Mouse (Mus musculus) MEL (cell line): ENCODE results near the gene Cmss1. TPM values are rescaled to one million over a fixed set of nuclear protein-coding genes. Genes with fewer than 3 reads are reported as not detected.

Experiments
- DNase-seq: peaks from one replicate; pipeline ENCODE4 v3.0.0; 2011; ENCODE audit warnings: low read depth, low spot score
- H3K27ac ChIP-seq: 2 replicates; pipeline ENCODE4 v1.5.1; 2012; ENCODE audit warnings: low read depth, mild to moderate bottlenecking, control low read depth, low read length, moderate library complexity; ENCODE audit not compliant: control insufficient read depth
- H3K27me3 ChIP-seq, 2 experiments: fragments of 150-350 bp in 1 of 2; sonication (generic) in 1 of 2; 2 replicates each; pipeline ENCODE4 v1.6.1; 2012; ENCODE audit warnings: low read length in 2 of 2, mild to moderate bottlenecking in 2 of 2, improper control_type of control experiment in 1 of 2, moderate library complexity in 1 of 2; ENCODE audit not compliant: insufficient read depth in 2 of 2, control insufficient read depth in 1 of 2
- H3K36me3 ChIP-seq, 2 experiments: 2 replicates each; pipeline ENCODE4 v1.6.1; 2012 to 2014; ENCODE audit warnings: low read length in 2 of 2, improper control_type of control experiment in 1 of 2, inconsistent platforms in 1 of 2, mild to moderate bottlenecking in 1 of 2; ENCODE audit not compliant: insufficient read depth in 2 of 2, control insufficient read depth in 1 of 2
- H3K4me1 ChIP-seq, 2 experiments: fragments of 150-350 bp in 1 of 2; sonication (generic) in 1 of 2; 2 replicates each; pipeline ENCODE4 v1.6.1; 2012; ENCODE audit warnings: low read length in 2 of 2, improper control_type of control experiment in 1 of 2, mild to moderate bottlenecking in 1 of 2; ENCODE audit not compliant: insufficient read depth in 2 of 2, control insufficient read depth in 1 of 2
- H3K4me3 ChIP-seq, 2 experiments: fragments of 150-350 bp in 1 of 2; sonication (generic) in 1 of 2; 2 replicates each; pipeline ENCODE4 v1.5.1; 2012; ENCODE audit warnings: low read depth in 2 of 2, low read length in 2 of 2, mild to moderate bottlenecking in 2 of 2, moderate library complexity in 2 of 2, control low read depth in 1 of 2, improper control_type of control experiment in 1 of 2; ENCODE audit not compliant: control insufficient read depth in 1 of 2, insufficient read depth in 1 of 2
- H3K79me2 ChIP-seq: 2 replicates; pipeline ENCODE4 v1.6.1; 2012; ENCODE audit warnings: mild to moderate bottlenecking, low read length, moderate library complexity; ENCODE audit not compliant: control insufficient read depth, poor library complexity, insufficient read depth
- H3K9ac ChIP-seq: 2 replicates; pipeline ENCODE4 v1.6.1; 2012; ENCODE audit warnings: low read depth, mild to moderate bottlenecking, control low read depth, low read length, moderate library complexity; ENCODE audit not compliant: control insufficient read depth, poor library complexity, severe bottlenecking
- H3K9me3 ChIP-seq: fragments of 150-350 bp; sonication (generic); replicated peaks from 2 replicates; pipeline ENCODE4 v1.6.1; 2012; ENCODE audit warnings: mild to moderate bottlenecking, low read length, improper control_type of control experiment, moderate library complexity; ENCODE audit not compliant: insufficient read depth
- BHLHE40 ChIP-seq: IDR thresholded peaks from 2 replicates; pipeline ENCODE4 v1.6.1; 2012; ENCODE audit warnings: low read depth, mild to moderate bottlenecking, inconsistent platforms, low read length, improper control_type of control experiment, borderline replicate concordance
- CHD1 ChIP-seq: IDR thresholded peaks from 2 replicates; pipeline ENCODE4 v1.6.1; 2012; ENCODE audit warnings: low read depth, mild to moderate bottlenecking, inconsistent platforms, low read length, improper control_type of control experiment
- CHD2 ChIP-seq: IDR thresholded peaks from 2 replicates; pipeline ENCODE4 v1.6.1; 2011; ENCODE audit warnings: low read length, improper control_type of control experiment
- CTCF ChIP-seq, 3 experiments: IDR thresholded peaks in 2 of 3; conservative IDR thresholded peaks in 1 of 3; 2 replicates each; pipeline ENCODE4 v1.5.1; 2011 to 2012; ENCODE audit warnings: low read length in 3 of 3, low read depth in 2 of 3, mild to moderate bottlenecking in 2 of 3, improper control_type of control experiment in 1 of 3, inconsistent platforms in 1 of 3, mixed read lengths in 1 of 3, moderate library complexity in 1 of 3; ENCODE audit not compliant: control insufficient read depth in 1 of 3, insufficient read depth in 1 of 3, poor library complexity in 1 of 3, severe bottlenecking in 1 of 3
- E2F4 ChIP-seq: IDR thresholded peaks from 2 replicates; pipeline ENCODE4 v1.6.1; 2011; ENCODE audit warnings: low read depth, low read length, improper control_type of control experiment, borderline replicate concordance
- EP300 ChIP-seq, 2 experiments: IDR thresholded peaks; 2 replicates each; pipeline ENCODE4 v1.6.1; 2011; ENCODE audit warnings: improper control_type of control experiment in 2 of 2, low read length in 2 of 2, low read depth in 1 of 2, mild to moderate bottlenecking in 1 of 2
- GATA1 ChIP-seq: IDR thresholded peaks from 2 replicates; pipeline ENCODE4 v1.6.1; 2011; ENCODE audit warnings: low read depth, low read length, improper control_type of control experiment
- KAT2A ChIP-seq: conservative IDR thresholded peaks from 2 replicates; pipeline ENCODE4 v1.6.1; 2012; ENCODE audit warnings: low read depth, low read length, improper control_type of control experiment, inconsistent platforms
- MEF2A ChIP-seq: IDR thresholded peaks from 2 replicates; pipeline ENCODE4 v1.6.1; 2014; ENCODE audit warnings: low read depth, mild to moderate bottlenecking, inconsistent platforms, low read length, improper control_type of control experiment; ENCODE audit not compliant: poor library complexity, insufficient replicate concordance, severe bottlenecking; ENCODE audit errors: extremely low read depth
- MXI1 ChIP-seq: IDR thresholded peaks from 2 replicates; pipeline ENCODE4 v1.6.1; 2011; ENCODE audit warnings: mild to moderate bottlenecking, low read depth, low read length, improper control_type of control experiment
- MYB ChIP-seq: IDR thresholded peaks from 2 replicates; pipeline ENCODE4 v1.6.1; 2011; ENCODE audit warnings: mild to moderate bottlenecking, low read depth, low read length, improper control_type of control experiment
- NELFE ChIP-seq: IDR thresholded peaks from 2 replicates; pipeline ENCODE4 v1.6.1; 2011; ENCODE audit warnings: low read depth, low read length, improper control_type of control experiment
- NRF1 ChIP-seq: IDR thresholded peaks from 2 replicates; pipeline ENCODE4 v1.6.1; 2014; ENCODE audit warnings: low read depth, mild to moderate bottlenecking, inconsistent platforms, low read length, improper control_type of control experiment, moderate library complexity; ENCODE audit not compliant: poor library complexity, insufficient read depth, severe bottlenecking
- POLR2AphosphoS5 ChIP-seq: IDR thresholded peaks from 2 replicates; pipeline ENCODE4 v1.6.1; 2012; ENCODE audit warnings: low read depth, borderline replicate concordance, mild to moderate bottlenecking, inconsistent platforms, low read length, moderate library complexity, mixed read lengths
- RCOR1 ChIP-seq: IDR thresholded peaks from 2 replicates; pipeline ENCODE4 v1.6.1; 2012; ENCODE audit warnings: low read depth, mild to moderate bottlenecking, inconsistent platforms, low read length, improper control_type of control experiment
- SIN3A ChIP-seq: IDR thresholded peaks from 2 replicates; pipeline ENCODE4 v1.6.1; 2012; ENCODE audit warnings: low read length, improper control_type of control experiment, inconsistent platforms
- SMC3 ChIP-seq: IDR thresholded peaks from 2 replicates; pipeline ENCODE4 v1.6.1; 2011; ENCODE audit warnings: low read depth, low read length, improper control_type of control experiment
- USF1 ChIP-seq: IDR thresholded peaks from 2 replicates; pipeline ENCODE4 v1.6.1; 2014; ENCODE audit warnings: low read depth, mild to moderate bottlenecking, inconsistent platforms, low read length, improper control_type of control experiment, moderate library complexity
- USF2 ChIP-seq, 2 experiments: IDR thresholded peaks; 2 replicates each; pipeline ENCODE4 v1.6.1; 2011 to 2012; ENCODE audit warnings: improper control_type of control experiment in 2 of 2, low read length in 2 of 2, borderline replicate concordance in 1 of 2, inconsistent platforms in 1 of 2, low read depth in 1 of 2, mild to moderate bottlenecking in 1 of 2; ENCODE audit not compliant: insufficient read depth in 1 of 2
- ZNF384 ChIP-seq: IDR thresholded peaks from 2 replicates; pipeline ENCODE4 v1.6.1; 2012; ENCODE audit warnings: low read depth, mild to moderate bottlenecking, inconsistent platforms, low read length, improper control_type of control experiment
- polyA plus RNA-seq, 2 experiments: library from polyadenylated mRNA; stranded (reverse) in 1 of 2; unstranded in 1 of 2; fragments of >175 nt in 1 of 2; fragments of >200 nt in 1 of 2; gene quantifications; 2 replicates each; pipeline versions ENCODE4 v1.2.1 to v1.2.4; 2012; ENCODE audit warnings: low replicate concordance in 2 of 2, low read depth in 1 of 2; ENCODE audit not compliant: insufficient read length in 2 of 2, insufficient read depth in 1 of 2, missing spikeins in 1 of 2
- total RNA-seq: library from RNA; depleted of rRNA; stranded (reverse); fragments of 300-350 nt; gene quantifications from 2 replicates; pipeline ENCODE4 v1.2.3, GENCODE M21; 2012; rRNA removed

Cmss1 gene
- total and polyA plus RNA-seq, 3 experiments: 80.9 to 94.7 TPM; not detected in 1

DNA sequence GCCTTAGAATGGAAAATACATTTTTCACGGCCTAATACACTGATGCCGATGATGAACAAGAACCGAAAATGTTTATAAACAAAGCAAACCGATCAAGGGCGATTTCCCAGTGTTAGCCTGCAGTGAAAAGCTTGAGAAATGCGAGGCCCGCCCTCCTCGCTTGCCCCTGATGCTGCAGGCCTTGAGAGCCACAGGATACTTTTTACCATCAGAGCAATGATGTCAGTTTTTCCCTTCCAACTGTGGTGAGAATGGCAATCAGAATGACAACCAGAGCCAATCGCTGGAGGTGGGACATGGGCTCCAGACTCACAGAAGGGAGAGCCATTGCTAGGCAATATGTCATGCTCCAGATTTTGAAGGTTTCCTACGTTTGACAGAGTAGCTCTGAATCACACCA is 346.5 kb downstream of the Cmss1 start:
- H3K79me2 ChIP-seq: no peaks in the 10 kb centered on the region
- no peak for DNase-seq
- H3K27me3 ChIP-seq: peaks cover 0 to 3% of the 10 kb centered on the region in 2 experiments; a peak in 2 of 4 replicates
- H3K4me3 ChIP-seq: no peak overlapping the region
- no peak overlapping the region for H3K27ac ChIP-seq
- H3K9ac ChIP-seq: no peak overlapping the region
- H3K9me3 ChIP-seq: no peaks in the 10 kb centered on the region
- no peaks in the 10 kb centered on the region for H3K36me3 ChIP-seq
- H3K4me1 ChIP-seq: no peaks in the 10 kb centered on the region
- no peak for TF ChIP-seq NELFE
- TF ChIP-seq MEF2A: no peak
- TF ChIP-seq ZNF384: no peak
- no peak for TF ChIP-seq NRF1
- no peak for TF ChIP-seq SIN3A
- TF ChIP-seq E2F4: no peak
- no peak for TF ChIP-seq KAT2A
- TF ChIP-seq BHLHE40: no peak
- TF ChIP-seq GATA1: no peak
- TF ChIP-seq CHD2: no peak
- no peak for TF ChIP-seq USF2 (IDR thresholded peaks at IDR 0.05; ENCODE audit: borderline replicate concordance in 1 of 2, insufficient read depth in 1 of 2, low read depth in 1 of 2, low read length in 2 of 2)
- TF ChIP-seq POLR2AphosphoS5: no peak
- TF ChIP-seq CHD1: no peak
- TF ChIP-seq MXI1: no peak
- no peak for TF ChIP-seq USF1
- TF ChIP-seq EP300 (IDR thresholded peaks at IDR 0.05; ENCODE audit: low read depth in 1 of 2, low read length in 2 of 2): no peak
- TF ChIP-seq, all 39 proteins: peak for 0

DNA sequence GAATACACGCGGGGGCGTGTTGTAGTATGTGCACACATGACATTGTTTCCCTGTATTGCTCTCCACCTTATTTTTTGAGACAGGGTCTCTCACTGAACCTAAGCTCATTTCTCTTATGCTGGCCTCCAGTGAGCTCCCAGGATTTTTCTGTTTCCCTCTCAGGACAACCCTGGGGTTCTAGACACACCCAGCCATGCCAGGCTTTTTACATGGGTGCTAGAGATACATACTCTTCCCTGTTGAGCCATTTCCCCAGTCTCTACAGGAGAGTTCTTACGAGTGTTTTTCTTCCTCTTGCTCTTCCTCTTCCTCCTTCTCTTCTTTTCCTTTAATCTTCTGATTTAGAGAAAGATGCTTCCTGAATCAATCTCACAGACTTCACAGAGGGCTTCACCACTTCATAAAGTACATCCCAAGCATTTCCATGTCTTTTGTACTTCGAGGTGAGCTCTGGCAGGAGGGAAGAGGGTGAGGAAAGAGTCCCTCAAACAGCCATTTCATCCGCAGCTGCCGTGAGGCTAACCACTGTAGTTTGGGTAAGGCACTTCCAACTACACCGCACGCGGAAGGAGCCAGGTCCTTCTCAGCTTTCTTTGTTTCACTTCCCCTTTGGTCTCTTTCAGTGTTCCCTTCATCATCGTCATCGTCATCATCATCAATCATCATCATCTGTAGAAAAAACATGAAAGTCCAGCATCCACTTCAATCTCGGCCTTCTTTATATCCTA is 347.1 kb downstream of the Cmss1 start:
- Histone ChIP-seq H3K27me3 (peaks cover 0 to 3% of the 10 kb centered on the region in 2 experiments; a peak in 2 of 4 replicates), H3K9me3 (no peaks in the 10 kb centered on the region), H3K4me1 (no peaks in the 10 kb centered on the region), H3K27ac (no peak overlapping the region), H3K79me2 (no peaks in the 10 kb centered on the region), H3K4me3 (no peak overlapping the region), H3K36me3 (no peaks in the 10 kb centered on the region), H3K9ac (no peak overlapping the region)
- no peak for DNase-seq
- TF ChIP-seq SIN3A (no peak), RCOR1 (no peak), SMC3 (no peak), MXI1 (no peak), GATA1 (no peak), CTCF (IDR thresholded peaks at IDR 0.05 in 2 of 3, conservative IDR thresholded peaks at IDR 0.05 in 1 of 3; ENCODE audit: control insufficient read depth in 1 of 3, insufficient read depth in 1 of 3, low read depth in 2 of 3, low read length in 3 of 3, poor library complexity in 1 of 3, severe bottlenecking in 1 of 3) (no peak), MYB (no peak), USF1 (no peak)

Other genes starting within 250 kb of the Cmss1 start
- not detected in 2 replicates for gene Col8a1, start 147.9 kb upstream of the Cmss1 start, total RNA-seq
- not detected for gene Col8a1, start 147.9 kb upstream of the Cmss1 start, polyA plus RNA-seq